Mouse (Mus musculus): Measurements from ENCODE around the gene Alpk1. TPM values are rescaled to one million over a fixed set of nuclear protein-coding genes. Genes with fewer than 3 reads are reported as not detected.

The Alpk1 gene
- polyA plus RNA-seq, 1 experiment from 2014 or later = 0.85 TPM

DNA sequence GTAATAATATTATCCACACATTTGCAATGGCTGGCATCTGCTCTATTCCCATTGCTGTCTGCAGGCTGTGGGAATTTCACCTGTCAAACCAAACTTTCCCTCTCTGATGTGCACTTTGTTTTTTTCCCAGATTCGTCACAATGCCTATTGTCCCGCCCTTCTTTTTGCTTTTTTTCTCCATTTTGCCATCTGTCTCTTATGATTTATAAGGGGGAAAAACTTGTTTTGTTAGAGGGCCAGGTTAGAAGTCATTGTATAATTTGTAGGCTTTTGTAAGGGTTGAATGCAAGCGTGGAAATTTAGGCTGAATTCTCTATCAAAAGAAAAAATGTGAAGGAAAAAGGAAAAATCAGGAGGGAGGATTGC, 145.4 kb downstream of the Alpk1 start:
- 8% methylated on average over 3 of the region's 3 CpGs for WGBS
- no peak overlapping the region for H3K4me3 ChIP-seq (ENCODE audit: low read depth, low read length)
- peaks cover 94% of the 10 kb centered on the region for H3K27me3 ChIP-seq (replicated peaks; ENCODE audit: control insufficient read depth, insufficient read depth, low read length)
- no peak overlapping the region for H3K27ac ChIP-seq (ENCODE audit: low read depth, low read length)
- H3K9me3 ChIP-seq (ENCODE audit: control insufficient read depth) = no peaks in the 10 kb centered on the region
- H3K4me2 ChIP-seq (replicated peaks; ENCODE audit: low read depth) = no peak overlapping the region
- TF ChIP-seq CTCF (IDR thresholded peaks at IDR 0.05; ENCODE audit: low read depth) = no peak
- ATAC-seq = no peak
- H3K4me1 ChIP-seq (replicated peaks; ENCODE audit: control insufficient read depth, insufficient read depth, low read length) = peaks cover 8% of the 10 kb centered on the region; the same call in 1 of the 2 replicates
- no peak overlapping the region for H3K9ac ChIP-seq (ENCODE audit: low read depth, low read length)
- H3K36me3 ChIP-seq (ENCODE audit: control insufficient read depth, insufficient read depth) = no peaks in the 10 kb centered on the region

DNA sequence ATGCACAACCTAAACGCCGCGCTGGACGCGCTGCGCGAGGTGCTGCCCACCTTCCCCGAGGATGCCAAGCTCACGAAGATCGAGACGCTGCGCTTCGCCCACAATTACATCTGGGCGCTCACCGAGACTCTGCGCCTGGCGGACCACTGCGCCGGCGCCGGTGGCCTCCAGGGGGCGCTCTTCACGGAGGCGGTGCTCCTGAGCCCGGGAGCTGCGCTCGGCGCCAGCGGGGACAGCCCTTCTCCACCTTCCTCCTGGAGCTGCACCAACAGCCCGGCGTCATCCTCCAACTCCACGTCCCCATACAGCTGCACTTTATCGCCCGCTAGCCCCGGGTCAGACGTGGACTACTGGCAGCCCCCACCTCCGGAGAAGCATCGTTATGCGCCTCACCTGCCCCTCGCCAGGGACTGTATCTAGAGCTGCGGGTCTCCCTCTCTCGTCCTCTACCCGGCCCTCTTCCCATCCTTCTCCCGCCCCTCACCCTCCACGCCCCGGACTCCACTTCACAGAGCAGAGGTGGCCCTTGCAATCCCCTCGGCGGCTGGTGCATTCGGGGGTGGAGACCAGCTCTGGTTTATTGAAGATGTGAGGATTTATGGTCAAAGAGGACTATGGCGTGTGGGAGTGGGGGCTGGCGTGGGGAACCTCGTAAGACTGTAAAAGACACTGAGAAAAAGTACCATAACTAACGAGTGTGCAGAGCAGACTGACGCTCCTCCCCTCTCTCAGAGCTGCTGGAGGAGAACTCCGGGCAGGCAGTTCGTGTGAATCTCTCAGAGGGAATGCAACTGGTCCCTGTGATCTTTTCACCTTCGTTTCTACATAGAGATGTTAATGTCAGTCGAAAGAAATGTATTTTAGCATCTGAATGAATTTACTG, 146.0 kb downstream of the Alpk1 start:
- whole genome bisulfite sequencing = 1% methylated on average over 56 of the region's 58 CpGs
- Histone ChIP-seq H3K9me3 (ENCODE audit: control insufficient read depth) (no peaks in the 10 kb centered on the region), H3K4me3 (ENCODE audit: low read depth, low read length) (peak overlapping the region; percentile 46), H3K4me1 (replicated peaks; ENCODE audit: control insufficient read depth, insufficient read depth, low read length) (peaks cover 8% of the 10 kb centered on the region; the same call in 1 of the 2 replicates), H3K4me2 (replicated peaks; ENCODE audit: low read depth) (peak overlapping the region; percentile 78), H3K36me3 (ENCODE audit: control insufficient read depth, insufficient read depth) (no peaks in the 10 kb centered on the region), H3K27me3 (replicated peaks; ENCODE audit: control insufficient read depth, insufficient read depth, low read length) (peaks cover 93% of the 10 kb centered on the region), H3K9ac (ENCODE audit: low read depth, low read length) (no peak overlapping the region), H3K27ac (ENCODE audit: low read depth, low read length) (no peak overlapping the region)
- peak; percentile 86 for ATAC-seq
- TF ChIP-seq CTCF (IDR thresholded peaks at IDR 0.05; ENCODE audit: low read depth) = peak; percentile 96

DNA sequence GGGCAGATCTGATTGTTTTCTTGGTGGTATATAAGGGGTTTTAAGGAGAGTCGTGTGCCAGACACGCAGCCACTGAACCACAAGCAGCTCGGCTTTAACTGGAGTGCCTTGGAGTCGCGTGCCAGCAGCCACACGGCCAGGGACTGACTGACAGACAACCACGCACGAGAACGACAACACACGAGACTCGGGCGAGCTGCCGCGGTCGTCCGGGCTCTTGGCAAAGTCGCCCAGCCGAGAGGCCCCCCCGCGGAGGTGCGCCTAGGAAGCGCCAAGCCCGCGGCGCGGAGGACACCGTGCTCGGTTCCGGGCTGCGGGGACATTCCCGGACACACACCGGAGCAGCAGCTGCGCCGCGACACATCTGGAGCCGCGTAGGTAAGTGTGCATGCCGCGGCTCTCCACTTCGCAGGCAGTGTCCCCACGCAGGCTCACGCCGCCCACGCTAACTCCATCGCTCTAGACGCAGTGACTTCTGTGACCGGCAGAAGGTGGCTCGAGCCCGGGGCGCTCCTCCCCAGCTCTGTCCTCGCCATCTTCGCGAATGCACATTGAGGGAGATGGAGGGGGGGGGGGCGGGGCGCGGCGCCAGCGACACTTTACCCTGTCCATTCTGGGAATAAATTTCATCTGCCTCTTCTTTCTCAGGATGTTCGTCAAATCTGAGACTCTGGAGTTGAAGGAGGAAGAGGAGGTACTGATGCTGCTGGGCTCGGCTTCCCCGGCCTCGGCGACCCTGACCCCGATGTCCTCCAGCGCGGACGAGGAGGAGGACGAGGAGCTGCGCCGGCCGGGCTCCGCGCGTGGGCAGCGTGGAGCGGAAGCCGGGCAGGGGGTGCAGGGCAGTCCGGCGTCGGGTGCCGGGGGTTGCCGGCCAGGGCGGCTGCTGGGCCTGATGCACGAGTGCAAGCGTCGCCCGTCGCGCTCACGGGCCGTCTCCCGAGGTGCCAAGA, 147.0 kb downstream of the Alpk1 start, which contains the start of gene Neurog2:
Neurog2 (plus strand) TSS at position 56 of the 953 bp plus-strand sequence.
- TF ChIP-seq CTCF (IDR thresholded peaks at IDR 0.05; ENCODE audit: low read depth) = no peak
- 0 out of 2 replicates have a peak, but pooled peaks have one; percentile 20 for ATAC-seq
- H3K4me2 ChIP-seq (replicated peaks; ENCODE audit: low read depth) = peak within 1 kb of the TSS; percentile 78
- under 1% methylated on average over 90 of the region's 92 CpGs for WGBS
- no peak within 1 kb of the TSS for H3K9ac ChIP-seq (ENCODE audit: low read depth, low read length)
- H3K4me3 ChIP-seq (ENCODE audit: low read depth, low read length) = peak within 1 kb of the TSS; percentile 46
- H3K27ac ChIP-seq (ENCODE audit: low read depth, low read length) = no peak within 1 kb of the TSS
- peaks cover 8% of the 10 kb centered on the region; the same call in 1 of the 2 replicates for H3K4me1 ChIP-seq (replicated peaks; ENCODE audit: control insufficient read depth, insufficient read depth, low read length)
- no peaks in the 10 kb centered on the region for H3K9me3 ChIP-seq (ENCODE audit: control insufficient read depth)
- no peaks in the 10 kb centered on the region for H3K36me3 ChIP-seq (ENCODE audit: control insufficient read depth, insufficient read depth)
- H3K27me3 ChIP-seq (replicated peaks; ENCODE audit: control insufficient read depth, insufficient read depth, low read length) = peaks cover 93% of the 10 kb centered on the region

DNA sequence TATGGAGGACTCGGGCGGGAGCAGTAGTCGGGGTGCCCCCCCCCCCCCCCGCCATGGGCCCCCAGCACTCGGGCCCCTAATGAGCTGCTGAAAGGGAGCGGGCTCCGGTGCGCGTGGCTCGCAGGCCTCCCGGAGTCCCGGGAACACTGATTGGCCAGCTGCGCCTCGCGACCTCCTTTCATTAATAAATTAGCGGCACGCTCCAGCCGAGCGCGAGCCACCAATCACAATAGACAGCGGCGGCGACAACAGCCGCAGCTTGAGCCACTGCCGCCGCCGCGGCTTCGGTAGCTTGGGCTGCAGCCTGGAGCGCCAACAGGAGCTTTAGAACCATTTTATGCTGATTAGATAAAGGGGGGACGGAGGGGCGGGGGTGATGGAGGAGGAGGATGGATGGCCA, 147.8 kb downstream of the Alpk1 start:
- under 1% methylated on average over 31 of the region's 32 CpGs for WGBS
- Histone ChIP-seq H3K9ac (ENCODE audit: low read depth, low read length) (no peak overlapping the region), H3K27ac (ENCODE audit: low read depth, low read length) (no peak overlapping the region), H3K4me3 (ENCODE audit: low read depth, low read length) (peak overlapping the region; percentile 46), H3K4me2 (replicated peaks; ENCODE audit: low read depth) (peak overlapping the region; percentile 78), H3K9me3 (ENCODE audit: control insufficient read depth) (no peaks in the 10 kb centered on the region), H3K36me3 (ENCODE audit: control insufficient read depth, insufficient read depth) (no peaks in the 10 kb centered on the region), H3K27me3 (replicated peaks; ENCODE audit: control insufficient read depth, insufficient read depth, low read length) (peaks cover 93% of the 10 kb centered on the region), H3K4me1 (replicated peaks; ENCODE audit: control insufficient read depth, insufficient read depth, low read length) (peaks cover 8% of the 10 kb centered on the region; the same call in 1 of the 2 replicates)
- no peak for TF ChIP-seq CTCF (IDR thresholded peaks at IDR 0.05; ENCODE audit: low read depth)
- ATAC-seq = no peak

DNA sequence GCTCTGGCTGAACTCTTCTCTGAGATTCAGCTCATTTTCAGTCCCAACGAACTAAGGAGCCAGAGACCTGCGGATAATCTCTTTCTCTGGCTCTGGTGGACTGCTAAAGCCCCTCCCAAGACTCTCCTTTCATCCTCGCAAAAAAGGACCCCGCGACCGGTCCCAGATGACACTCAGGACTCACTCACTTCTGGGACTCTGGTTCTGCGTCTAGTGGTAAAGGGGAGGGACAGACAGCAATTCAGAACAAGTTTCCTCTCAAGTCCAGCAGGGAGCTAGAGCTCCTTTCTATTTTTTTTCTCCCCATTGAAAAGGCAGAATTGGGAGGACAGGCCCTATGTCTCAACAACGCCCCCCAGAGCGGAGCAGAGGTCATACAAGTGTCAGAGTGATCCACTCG, 148.7 kb downstream of the Alpk1 start:
- Histone ChIP-seq H3K9me3 (ENCODE audit: control insufficient read depth) (no peaks in the 10 kb centered on the region), H3K4me3 (ENCODE audit: low read depth, low read length) (no peak overlapping the region), H3K9ac (ENCODE audit: low read depth, low read length) (no peak overlapping the region), H3K4me1 (replicated peaks; ENCODE audit: control insufficient read depth, insufficient read depth, low read length) (peaks cover 8% of the 10 kb centered on the region; the same call in 1 of the 2 replicates), H3K4me2 (replicated peaks; ENCODE audit: low read depth) (no peak overlapping the region), H3K36me3 (ENCODE audit: control insufficient read depth, insufficient read depth) (no peaks in the 10 kb centered on the region), H3K27ac (ENCODE audit: low read depth, low read length) (no peak overlapping the region), H3K27me3 (replicated peaks; ENCODE audit: control insufficient read depth, insufficient read depth, low read length) (peaks cover 93% of the 10 kb centered on the region)
- no peak for ATAC-seq
- TF ChIP-seq CTCF (IDR thresholded peaks at IDR 0.05; ENCODE audit: low read depth) = no peak
- WGBS = 2% methylated on average over 10 of the region's 10 CpGs

Measured in intestine, postnatal 0 days (tissue).